Mouse (Mus musculus) hindbrain, embryonic 10.5 days (tissue): ENCODE measurements around the gene Smad6. TPM values are rescaled to one million over a fixed set of nuclear protein-coding genes. Genes with fewer than 3 reads are reported as not detected.

Experiments
- DNase-seq: peaks from one replicate; pipeline ENCODE4 v3.0.0-alpha.2; 2017; ENCODE audit warnings: low spot score
- H3K27ac ChIP-seq: fragments of 300-500 bp; sonication (generic); 2 replicates; pipeline ENCODE4 v1.5.1; 2016; ENCODE audit warnings: mild to moderate bottlenecking, moderate library complexity
- H3K27me3 ChIP-seq: fragments of 300-500 bp; sonication (generic); 2 replicates; pipeline ENCODE4 v1.6.1; 2016; ENCODE audit warnings: mild to moderate bottlenecking; ENCODE audit not compliant: poor library complexity, insufficient read depth, severe bottlenecking
- H3K36me3 ChIP-seq: fragments of 300-500 bp; sonication (generic); 2 replicates; pipeline ENCODE4 v1.6.1; 2016; ENCODE audit warnings: mild to moderate bottlenecking, moderate library complexity
- H3K4me1 ChIP-seq: fragments of 300-500 bp; sonication (generic); replicated peaks from 2 replicates; pipeline ENCODE4 v1.6.1; 2016; ENCODE audit warnings: mild to moderate bottlenecking
- H3K4me3 ChIP-seq: fragments of 300-500 bp; sonication (generic); 2 replicates; pipeline ENCODE4 v1.5.1; 2016; ENCODE audit warnings: mild to moderate bottlenecking, moderate library complexity
- H3K9me3 ChIP-seq: fragments of 300-500 bp; sonication (generic); 2 replicates; pipeline ENCODE4 v1.6.1; 2016; ENCODE audit warnings: mild to moderate bottlenecking, moderate library complexity
- WGBS: fragments of 180-500 bp; shearing (Covaris S2); methylation state at CpG from one replicate; pipeline ENCODE4 v1.1.7; 2016; 5-methylcytosine and 5-hydroxymethylcytosine counted together
- polyA plus RNA-seq: library from polyadenylated mRNA; unstranded; fragments of >200 nt; fragmentation: Nextera tagmentation; extraction: Ambion mirVana; gene quantifications from 2 replicates; pipeline ENCODE4 v1.2.1, GENCODE M21; 2016

Smad6 gene
- polyA plus RNA-seq, 1 experiment from 2014 or later: 6.7 TPM

GRCm38 (mm10) chr9:63904543-63904942 lies 117.3 kb downstream of the Smad6 start:
- no peak overlapping the region for H3K4me3 ChIP-seq
- 89% methylated on average over 2 of the region's 2 CpGs for WGBS

More at GRCm38 (mm10) chr9:63904543-63904942, 117.3 kb downstream of the Smad6 start:
- Histone ChIP-seq H3K27me3 (no peaks in the 10 kb centered on the region), H3K27ac (no peak overlapping the region), H3K36me3 (no peaks in the 10 kb centered on the region), H3K4me1 (no peaks in the 10 kb centered on the region), H3K9me3 (0 out of 2 replicates have a peak, but pooled peaks cover 7% of the 10 kb centered on the region)
- no peak for DNase-seq

Other genes with a start within 250 kb of the Smad6 start
- 0.16 TPM in 1 of 2 replicates, not detected in the other for gene Lctl, start 95.1 kb upstream of the Smad6 start, polyA plus RNA-seq
- 24.8 and 41.7 TPM in 2 replicates for gene Zwilch, start 151.0 kb upstream of the Smad6 start, polyA plus RNA-seq
- 959 and 1,179 TPM in 2 replicates for gene Rpl4, start 151.3 kb upstream of the Smad6 start, polyA plus RNA-seq
- gene Snapc5, start 157.2 kb upstream of the Smad6 start, polyA plus RNA-seq: 38.3 and 39.8 TPM in 2 replicates
- 3.5 and 4.1 TPM in 2 replicates for gene Uchl4, start 213.1 kb upstream of the Smad6 start, polyA plus RNA-seq
- gene Map2k1, start 231.6 kb upstream of the Smad6 start, polyA plus RNA-seq: 75.3 and 104 TPM in 2 replicates